Mouse (Mus musculus) G1E (cell line): ENCODE data around the gene Cdhr4. TPM values are rescaled to one million over a fixed set of nuclear protein-coding genes. Genes with fewer than 3 reads are reported as not detected.

Source experiments
- ATAC-seq: 2 replicates; pipeline ENCODE4 v1.8.0; 2016; ENCODE audit warnings: mild to moderate bottlenecking; ENCODE audit not compliant: insufficient number of reproducible peaks, poor library complexity, low FRiP score, severe bottlenecking; ENCODE audit errors: extremely low read depth
- DNase-seq: peaks from one replicate; pipeline ENCODE4 v3.0.0; 2012; ENCODE audit warnings: low spot score
- H3K27me3 ChIP-seq: 2 replicates; pipeline ENCODE4 v1.6.1; 2012; ENCODE audit warnings: mild to moderate bottlenecking, low read length, inconsistent platforms; ENCODE audit not compliant: insufficient read depth
- H3K36me3 ChIP-seq: replicated peaks from 2 replicates; pipeline ENCODE3; 2012; ENCODE audit warnings: mild to moderate bottlenecking, inconsistent platforms
- H3K4me1 ChIP-seq: 2 replicates; pipeline ENCODE4 v1.6.1; 2012; ENCODE audit warnings: low read depth, low read length, inconsistent platforms, mixed read lengths; ENCODE audit not compliant: insufficient read depth
- H3K4me3 ChIP-seq: 2 replicates; pipeline ENCODE4 v1.5.1; 2012; ENCODE audit warnings: low read depth, mild to moderate bottlenecking, inconsistent platforms, low read length, moderate library complexity, mixed read lengths
- H3K9me3 ChIP-seq: replicated peaks from 2 replicates; pipeline ENCODE4 v1.6.1; 2012; ENCODE audit warnings: inconsistent platforms
- CTCF ChIP-seq: IDR thresholded peaks from 2 replicates; pipeline ENCODE4 v1.5.1; 2012; ENCODE audit warnings: low read depth, low read length, inconsistent platforms, mixed read lengths
- GATA1 ChIP-seq: IDR thresholded peaks from 2 replicates; pipeline ENCODE4 v1.6.1; 2012; ENCODE audit warnings: borderline replicate concordance, low read length, inconsistent platforms, mixed read lengths
- GATA2 ChIP-seq: IDR thresholded peaks from 2 replicates; pipeline ENCODE4 v1.6.1; 2012; ENCODE audit warnings: low read depth, low read length, inconsistent platforms, borderline replicate concordance
- POLR2AphosphoS5 ChIP-seq: IDR thresholded peaks from 2 replicates; pipeline ENCODE4 v1.6.1; 2012; ENCODE audit warnings: low read depth, low read length, inconsistent platforms; ENCODE audit not compliant: insufficient replicate concordance
- TAL1 ChIP-seq: conservative IDR thresholded peaks from 2 replicates; pipeline ENCODE4 v1.6.1; 2012; ENCODE audit warnings: low read depth, low read length, inconsistent platforms, mixed read lengths
- polyA plus RNA-seq: library from polyadenylated mRNA; stranded (reverse); fragments of >175 nt; gene quantifications from 2 replicates; pipeline ENCODE4 v1.2.3, GENCODE M21; 2012
- total RNA-seq, 2 experiments: library from RNA; stranded (forward) in 1 of 2; stranded (reverse) in 1 of 2; fragments of 200-1000 nt in 1 of 2; fragments of >200 nt in 1 of 2; fragmentation: Nextera tagmentation in 1 of 2; gene quantifications; 2 replicates each; pipeline ENCODE4 v1.2.3; 2014 to 2017

The Cdhr4 gene
- total and polyA plus RNA-seq, 3 experiments: 0.57 to 8.4 (median 4.0) TPM

DNA sequence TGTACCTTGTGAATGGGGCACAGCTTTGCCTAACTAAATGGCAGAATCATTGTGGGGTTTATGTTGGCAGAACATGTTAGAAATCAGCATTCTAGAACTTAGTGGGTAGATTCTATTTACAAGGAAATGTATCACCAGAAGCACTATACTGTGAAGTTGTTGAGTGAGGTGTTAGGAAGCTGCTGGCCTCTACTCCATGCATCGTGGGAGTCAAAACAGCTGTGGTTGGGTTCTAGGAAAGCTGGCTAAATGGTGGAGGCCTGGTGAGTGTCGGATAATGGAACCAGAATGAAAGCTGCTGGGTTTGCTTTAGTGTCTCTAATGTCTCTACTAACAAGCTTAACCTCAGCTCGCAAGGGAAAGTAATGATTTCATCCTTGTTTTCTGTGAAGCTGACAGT is 24.8 kb downstream of the Cdhr4 start:
- H3K4me1 ChIP-seq: no peaks in the 10 kb centered on the region
- ATAC-seq (no peak), DNase-seq (no peak)
- H3K9me3 ChIP-seq: no peaks in the 10 kb centered on the region
- peaks cover 48% of the 10 kb centered on the region for H3K36me3 ChIP-seq
- TF ChIP-seq GATA2: no peak
- no peak for TF ChIP-seq TAL1
- no peak for TF ChIP-seq CTCF
- H3K27me3 ChIP-seq: no peaks in the 10 kb centered on the region
- H3K4me3 ChIP-seq: no peak overlapping the region

DNA sequence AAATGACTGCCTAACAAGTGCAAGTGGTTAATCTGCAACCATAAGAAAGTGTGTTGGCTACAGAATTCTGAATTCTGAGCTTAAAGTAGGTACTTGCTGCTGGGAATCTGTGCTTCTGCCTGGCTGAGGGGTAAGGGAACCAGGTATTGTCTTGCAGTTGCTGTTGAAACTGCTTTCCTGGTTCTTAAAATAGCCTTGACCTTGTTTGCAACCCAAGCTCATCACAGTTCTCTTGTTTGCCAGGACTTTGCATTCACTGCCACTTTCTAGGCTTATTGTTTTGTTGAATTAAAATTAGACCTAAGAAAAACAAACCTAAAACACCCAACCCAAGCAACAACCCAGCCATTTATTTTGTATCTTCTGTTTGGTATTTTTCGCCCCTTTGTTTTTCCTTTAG is 28.4 kb downstream of the Cdhr4 start:
- no peaks in the 10 kb centered on the region for H3K9me3 ChIP-seq
- ATAC-seq (no peak), DNase-seq (no peak)
- peaks cover 61% of the 10 kb centered on the region for H3K36me3 ChIP-seq
- H3K4me3 ChIP-seq: no peak overlapping the region
- H3K4me1 ChIP-seq: no peaks in the 10 kb centered on the region
- TF ChIP-seq GATA1 (no peak), GATA2 (no peak), CTCF (no peak), POLR2AphosphoS5 (no peak), TAL1 (no peak)
- H3K27me3 ChIP-seq: no peaks in the 10 kb centered on the region

DNA sequence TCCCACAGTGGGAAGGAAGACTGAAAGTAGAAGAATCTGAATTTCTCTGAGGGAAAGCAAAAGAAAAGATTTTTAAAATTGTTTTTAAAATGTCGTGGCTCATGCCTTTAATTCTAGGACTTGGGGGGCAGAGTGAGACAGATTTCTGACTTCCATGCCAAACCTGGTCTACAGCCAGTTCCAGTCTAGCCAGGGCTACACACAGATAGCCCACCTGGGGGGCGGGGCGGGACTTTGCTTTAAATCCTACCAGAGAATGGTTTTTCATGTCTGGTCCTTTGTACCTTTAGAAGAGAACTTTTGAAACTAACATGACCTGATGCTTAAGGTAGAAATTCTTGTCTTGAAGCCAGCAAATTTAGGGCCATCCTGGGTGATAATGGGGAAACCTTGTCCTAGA is 30.9 kb downstream of the Cdhr4 start:
- no peak for TF ChIP-seq POLR2AphosphoS5
- TF ChIP-seq CTCF: no peak
- no peak for TF ChIP-seq TAL1
- TF ChIP-seq GATA1: no peak
- TF ChIP-seq GATA2: no peak
- Histone ChIP-seq H3K36me3 (peaks cover 61% of the 10 kb centered on the region), H3K9me3 (0 out of 2 replicates have a peak, but pooled peaks cover 2% of the 10 kb centered on the region), H3K4me3 (no peak overlapping the region), H3K4me1 (no peaks in the 10 kb centered on the region), H3K27me3 (no peaks in the 10 kb centered on the region)
- DNase-seq: no peak
- ATAC-seq: no peak

DNA sequence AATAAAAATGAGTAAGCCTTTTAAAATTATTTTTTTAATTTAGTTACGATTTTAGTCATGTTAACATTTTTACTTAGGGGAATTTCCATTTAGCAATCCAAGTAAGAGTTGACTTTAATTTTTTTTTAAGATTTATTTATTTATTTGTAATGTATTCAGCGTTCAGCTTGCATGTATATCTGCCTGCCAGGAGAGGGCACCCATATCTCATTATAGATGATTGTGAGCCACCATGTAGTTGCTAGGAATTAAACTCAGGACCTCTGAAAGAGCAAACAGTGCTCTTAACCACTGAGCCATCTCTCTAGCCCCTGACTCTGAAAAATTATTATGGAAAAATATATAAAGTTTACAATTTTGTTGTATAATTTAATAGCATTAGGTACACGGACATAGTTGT is 34.3 kb downstream of the Cdhr4 start:
- H3K36me3 ChIP-seq: peaks cover 75% of the 10 kb centered on the region
- 0 out of 2 replicates have a peak, but pooled peaks cover 2% of the 10 kb centered on the region for H3K9me3 ChIP-seq
- TF ChIP-seq CTCF (no peak), GATA2 (no peak), TAL1 (no peak), POLR2AphosphoS5 (no peak), GATA1 (no peak)
- DNase-seq (no peak), ATAC-seq (no peak)
- H3K4me3 ChIP-seq: no peak overlapping the region
- no peaks in the 10 kb centered on the region for H3K4me1 ChIP-seq
- H3K27me3 ChIP-seq: no peaks in the 10 kb centered on the region

DNA sequence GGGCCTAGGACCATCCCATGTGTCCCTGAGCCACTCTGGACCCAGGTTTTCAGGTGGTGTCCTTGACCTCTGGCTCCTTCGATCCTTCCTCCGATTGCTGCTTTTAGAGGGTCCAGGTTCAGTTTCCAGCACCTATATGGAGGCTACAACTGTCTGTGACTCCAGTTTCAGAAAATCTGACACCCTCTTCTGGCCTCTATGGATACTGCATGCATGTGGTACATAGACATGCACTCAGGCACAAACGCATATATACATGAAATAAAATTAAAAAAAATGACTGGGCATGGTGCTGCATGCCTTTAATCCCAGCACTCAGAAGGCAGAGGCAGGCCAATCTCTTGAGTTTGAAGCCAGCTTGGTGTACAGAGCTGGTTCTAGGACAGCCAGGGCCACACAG is 35.6 kb downstream of the Cdhr4 start:
- H3K4me1 ChIP-seq: 0 out of 2 replicates have a peak, but pooled peaks cover 3% of the 10 kb centered on the region
- DNase-seq (no peak), ATAC-seq (no peak)
- H3K9me3 ChIP-seq: 0 out of 2 replicates have a peak, but pooled peaks cover 2% of the 10 kb centered on the region
- peaks cover 77% of the 10 kb centered on the region for H3K36me3 ChIP-seq
- no peaks in the 10 kb centered on the region for H3K27me3 ChIP-seq
- no peak for TF ChIP-seq GATA1
- no peak for TF ChIP-seq POLR2AphosphoS5
- TF ChIP-seq TAL1: no peak
- no peak for TF ChIP-seq CTCF
- no peak for TF ChIP-seq GATA2
- no peak overlapping the region for H3K4me3 ChIP-seq

DNA sequence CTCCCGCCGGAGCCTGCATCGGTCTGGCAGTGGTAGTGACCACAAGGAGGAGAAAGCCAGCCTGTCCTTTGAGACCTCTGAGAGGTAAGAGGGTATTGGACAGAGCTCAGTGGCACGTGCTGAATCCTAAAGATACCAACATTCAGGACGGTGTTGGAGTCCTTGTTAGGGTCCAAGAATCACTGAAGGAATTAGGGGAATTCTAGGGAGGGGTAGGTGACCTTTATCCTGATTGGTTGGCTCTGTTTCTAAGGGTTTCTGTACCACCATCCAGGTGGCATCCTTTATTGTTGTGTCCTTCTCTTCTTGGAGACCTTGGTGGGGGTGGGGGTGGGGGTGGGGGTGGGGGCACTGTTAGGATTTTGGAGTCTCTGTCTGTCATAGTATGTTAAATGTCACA is 39.8 kb downstream of the Cdhr4 start:
- TF ChIP-seq CTCF: no peak
- TF ChIP-seq TAL1: no peak
- TF ChIP-seq POLR2AphosphoS5: no peak
- TF ChIP-seq GATA1: no peak
- TF ChIP-seq GATA2: no peak
- H3K27me3 ChIP-seq: no peaks in the 10 kb centered on the region
- no peak for ATAC-seq
- H3K9me3 ChIP-seq: 0 out of 2 replicates have a peak, but pooled peaks cover 2% of the 10 kb centered on the region
- peaks cover 75% of the 10 kb centered on the region for H3K36me3 ChIP-seq
- H3K4me3 ChIP-seq: no peak overlapping the region
- peaks cover 24% of the 10 kb centered on the region for H3K4me1 ChIP-seq
- no peak for DNase-seq
